Mouse (Mus musculus) embryo, embryonic 10.5 days (tissue): ENCODE results near the gene Klrb1f.
"Not testable (repeated sequence)": the region's sequence is repeated elsewhere in the genome, so short reads cannot be mapped to it uniquely, and the experiment has no call there.

Source experiments
- DNase-seq: peaks from one replicate; pipeline ENCODE4 v3.0.0-alpha.2; 2015; ENCODE audit warnings: low spot score

The Klrb1f gene

DNA sequence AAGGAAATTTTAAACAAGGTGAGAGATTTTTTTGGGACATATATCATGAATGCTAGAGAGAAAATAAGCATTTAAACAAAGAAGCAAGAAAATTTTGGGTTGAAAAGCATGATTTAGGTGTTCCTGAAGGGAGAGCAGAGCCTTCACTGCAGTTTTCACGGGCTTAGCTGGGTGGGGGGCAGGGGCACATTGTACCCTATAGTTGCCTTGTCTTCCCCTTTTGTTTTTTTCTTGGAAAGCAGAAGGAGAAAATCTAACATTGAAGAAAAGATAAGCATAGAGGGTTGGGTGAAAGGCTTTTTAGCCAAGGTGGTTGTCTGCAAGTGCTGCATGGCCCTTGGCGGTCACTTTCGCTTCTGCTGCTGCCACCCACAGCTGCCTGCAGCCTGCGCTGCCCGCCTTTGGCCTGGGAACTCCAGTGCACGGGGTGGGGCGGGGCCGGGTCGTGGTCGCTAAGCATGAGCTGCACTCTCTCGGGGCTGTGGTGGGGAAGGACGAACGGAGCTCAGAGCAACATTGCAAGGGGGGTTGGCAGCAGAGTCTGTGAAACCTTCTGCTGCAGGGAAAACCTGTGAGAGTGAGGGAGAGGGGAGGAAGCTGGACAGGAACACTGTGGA is 3.3 kb downstream of the Klrb1f start:
- DNase-seq: peak; percentile 85

- DNase-seq: peak; percentile 40
These were observed 4.0 kb downstream of the Klrb1f start for GRCm38 (mm10) chr6:129049596-129050251.

GRCm38 (mm10) chr6:129051086-129051485 is 5.4 kb downstream of the Klrb1f start:
- DNase-seq: no peak

DNA sequence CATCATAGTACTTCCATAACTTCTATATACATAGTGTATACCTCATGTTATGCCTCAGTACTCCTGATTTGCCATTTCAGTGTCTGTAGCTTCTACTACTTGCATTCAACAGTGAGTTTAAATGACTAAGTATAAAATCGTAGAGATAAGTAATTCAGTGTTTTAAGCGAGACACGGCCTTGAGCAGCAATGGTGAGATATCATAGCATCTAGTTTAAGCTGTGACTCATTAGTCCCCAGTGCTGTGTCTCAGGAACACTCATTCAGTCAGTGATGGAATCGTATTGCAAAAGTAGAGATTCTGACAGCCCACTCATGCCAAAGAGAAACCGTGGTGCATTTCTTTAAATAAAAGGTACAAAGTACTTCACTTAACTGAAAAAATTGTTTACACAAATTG is 6.0 kb downstream of the Klrb1f start:
- DNase-seq: no peak

DNA sequence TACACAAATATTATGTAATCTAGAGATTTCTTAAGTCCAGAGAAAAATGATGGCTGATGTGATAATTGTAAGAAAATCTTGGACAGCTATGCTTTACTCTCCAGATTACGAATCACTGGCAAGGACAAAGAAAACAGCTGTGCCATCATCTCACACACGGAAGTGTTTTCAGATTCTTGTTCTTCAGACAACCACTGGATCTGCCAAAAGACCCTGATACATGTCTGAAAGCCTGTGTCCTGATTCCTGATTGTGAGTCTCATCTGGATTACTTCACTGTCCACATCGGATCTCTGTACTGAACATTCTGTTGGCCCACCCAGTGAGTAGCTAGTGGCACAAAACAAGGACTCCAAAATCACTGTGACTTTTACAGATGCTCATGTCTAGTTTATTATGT is 10.5 kb downstream of the Klrb1f start:
- no peak for DNase-seq

GRCm38 (mm10) chr6:129058013-129058412 is 12.3 kb downstream of the Klrb1f start:
- DNase-seq: no peak

DNA sequence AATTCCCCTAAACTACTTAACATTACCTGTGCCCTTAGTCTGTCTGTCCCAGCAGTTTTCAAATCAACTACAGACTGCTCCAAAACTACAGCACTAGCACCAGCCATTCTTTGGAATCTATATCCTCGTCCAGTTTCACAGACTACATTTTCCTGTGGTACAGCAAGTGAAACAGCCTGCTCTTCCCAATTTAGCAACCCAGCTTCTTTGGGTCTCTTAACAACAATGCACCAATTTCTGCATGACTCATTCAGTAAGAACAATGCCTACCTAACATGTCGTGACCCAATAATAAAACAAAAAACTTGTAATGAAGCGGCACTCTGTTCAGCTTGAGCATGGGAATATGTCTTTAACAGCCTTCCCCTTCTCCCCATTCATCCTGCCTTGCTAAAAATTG is 19.7 kb downstream of the Klrb1f start:
- no peak for DNase-seq

DNA sequence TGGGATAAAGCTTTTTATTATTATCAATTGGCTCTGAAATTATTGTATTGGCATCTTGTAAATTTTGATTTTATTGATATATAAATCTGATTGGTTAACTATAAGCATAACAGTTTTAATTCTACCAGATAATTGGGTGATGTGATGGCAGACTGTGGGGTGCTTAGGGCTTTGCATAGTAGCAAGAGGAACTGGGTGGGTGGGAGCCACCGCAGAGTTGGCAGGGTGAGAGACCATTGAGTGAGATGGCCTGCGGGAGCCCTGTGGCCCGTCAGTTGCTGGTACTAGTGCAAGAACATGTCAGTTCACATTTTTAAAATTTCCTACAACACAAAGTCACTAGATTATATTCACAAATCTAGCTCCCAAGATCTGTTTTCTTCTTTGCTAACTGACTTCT is 20.2 kb downstream of the Klrb1f start:
- DNase-seq: no peak

DNA sequence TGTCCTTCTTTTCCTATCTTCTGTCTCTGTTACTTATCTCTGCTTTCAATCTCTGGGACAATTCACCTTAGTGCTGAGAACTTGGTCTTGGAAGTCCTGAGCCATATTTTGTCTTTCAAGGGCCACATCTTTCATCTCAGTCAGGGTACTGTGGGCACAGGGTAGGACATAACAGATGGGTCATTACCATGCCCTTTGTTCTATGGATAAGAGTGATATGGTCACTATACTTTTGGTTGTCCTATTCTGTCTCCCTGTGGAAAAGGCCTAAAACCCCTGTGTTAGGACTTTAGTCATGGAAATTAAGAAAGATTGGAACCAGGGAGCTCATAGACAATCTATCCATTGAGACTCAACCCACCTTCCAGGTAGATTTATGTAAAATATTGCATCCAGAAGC is 20.8 kb downstream of the Klrb1f start:
- DNase-seq: no peak

DNA sequence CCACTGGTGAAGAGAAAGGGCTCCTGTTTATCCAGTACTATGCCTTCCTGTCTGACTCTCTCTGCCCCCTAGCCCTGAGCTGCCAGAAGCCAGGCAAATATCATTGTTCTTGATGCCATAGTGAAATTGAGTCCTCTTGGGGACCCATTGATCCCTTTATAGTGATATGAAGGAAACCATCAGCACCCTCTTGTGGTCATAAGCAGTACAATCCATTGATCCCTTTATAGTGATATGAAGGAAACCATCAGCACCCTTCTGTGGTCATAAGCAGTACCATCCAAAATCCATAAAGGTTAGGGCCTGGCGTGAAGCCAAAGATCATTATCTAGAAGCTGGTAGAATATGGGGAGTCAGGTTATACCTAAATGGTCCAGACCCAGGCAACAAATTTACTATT is 21.3 kb downstream of the Klrb1f start:
- DNase-seq: peak; percentile 69

DNA sequence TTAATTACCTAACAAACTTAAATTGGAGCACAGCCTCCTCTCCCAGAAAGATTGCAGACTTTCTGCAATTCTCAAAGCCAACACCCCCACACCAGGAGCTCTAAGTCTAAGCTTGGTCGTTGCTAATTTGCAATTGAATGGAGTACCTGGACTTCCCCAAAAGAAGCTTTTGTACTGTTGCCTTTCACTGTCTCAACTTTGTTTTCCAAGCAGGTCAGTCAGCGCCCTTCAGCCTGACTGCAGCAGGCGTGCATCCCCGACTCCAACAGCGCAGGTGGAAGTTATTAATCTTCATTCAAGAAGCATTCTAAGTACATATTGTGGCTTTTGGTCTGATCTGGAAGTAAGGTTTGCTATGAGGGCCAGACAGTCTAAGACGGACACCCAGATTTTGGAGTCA is 39.4 kb downstream of the Klrb1f start:
- no peak for DNase-seq

DNA sequence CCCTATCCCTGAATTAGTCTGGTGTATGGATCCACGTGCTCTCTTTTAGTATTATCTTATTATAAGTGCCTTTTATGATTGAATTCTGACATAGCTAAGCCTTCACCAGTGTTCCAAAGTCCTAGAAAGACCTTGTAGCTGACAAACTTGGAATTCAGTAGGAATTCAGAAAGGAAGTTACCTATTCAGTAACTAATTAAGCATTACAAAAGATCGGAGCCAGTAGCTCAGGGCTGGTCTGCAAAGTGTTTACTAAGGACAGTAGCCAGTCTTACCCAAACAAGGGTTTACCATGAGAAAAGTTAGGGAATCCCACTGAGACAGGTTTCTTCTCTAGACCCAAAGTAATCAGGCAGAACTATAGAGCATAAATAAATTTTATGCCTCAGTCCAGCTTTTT is 40.3 kb downstream of the Klrb1f start:
- DNase-seq: not testable (repeated sequence)

DNA sequence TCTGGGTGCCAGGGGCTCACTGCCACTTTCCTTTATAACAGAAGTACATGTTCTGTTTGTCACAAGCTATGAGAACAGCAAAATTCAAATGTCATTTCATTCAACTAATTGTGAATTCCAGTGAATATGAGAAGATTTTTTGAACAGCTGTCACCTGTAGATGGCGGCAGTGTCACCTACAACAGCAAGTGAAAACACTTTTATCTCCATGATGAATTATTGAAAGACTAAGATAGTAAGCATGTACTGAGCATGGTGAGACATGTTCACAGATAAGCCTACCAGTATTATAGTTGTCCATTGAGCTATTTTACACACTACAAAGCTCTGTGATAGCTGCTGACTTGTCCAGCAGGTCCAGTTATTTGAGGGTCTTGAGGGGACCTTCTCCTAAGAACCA is 42.5 kb downstream of the Klrb1f start:
- DNase-seq: no peak

DNA sequence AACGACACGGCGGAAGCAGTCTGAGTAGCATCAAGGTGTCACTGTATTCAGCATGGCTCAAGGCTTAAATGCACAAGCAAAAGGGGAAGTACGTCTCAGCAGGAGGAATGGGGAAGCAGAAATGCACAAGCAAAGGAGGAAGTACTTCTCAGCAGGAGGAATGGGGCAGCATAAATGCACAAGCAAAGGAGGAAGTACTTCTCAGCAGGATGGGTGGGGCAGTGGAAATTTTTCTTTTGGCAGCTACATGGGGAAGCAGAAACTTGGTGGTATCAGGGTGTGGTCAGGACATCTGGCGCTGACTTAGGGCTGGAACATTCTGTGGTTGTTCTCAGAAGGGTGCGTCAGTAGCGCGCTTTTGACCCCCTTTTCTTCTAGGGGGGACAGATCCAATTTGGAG is 42.9 kb downstream of the Klrb1f start:
- not testable (repeated sequence) for DNase-seq

DNA sequence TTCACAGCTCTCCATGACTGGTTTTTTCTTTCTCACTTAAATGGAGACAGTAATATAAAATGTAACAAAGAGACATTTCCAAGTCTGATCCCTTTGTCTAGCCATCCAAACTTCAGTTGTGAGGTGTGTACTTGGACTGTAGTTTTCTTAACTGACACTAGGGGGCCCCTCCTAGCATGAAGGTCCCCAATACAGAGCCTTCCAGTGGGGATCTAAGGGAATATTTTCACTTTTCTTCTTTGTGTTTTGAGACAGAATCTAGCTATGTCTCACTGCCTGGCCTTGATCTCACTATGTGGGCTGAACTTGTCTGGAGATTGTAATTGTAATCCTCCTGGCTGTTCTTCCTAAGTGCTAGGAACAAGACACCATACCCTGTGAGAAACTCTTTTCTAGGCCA is 49.5 kb downstream of the Klrb1f start:
- peak; percentile 58 for DNase-seq

GRCm38 (mm10) chr6:129097929-129098328 is 52.2 kb downstream of the Klrb1f start:
- no peak for DNase-seq

- not testable (repeated sequence) for DNase-seq
These were observed 55.1 kb downstream of the Klrb1f start, which contains the start of gene Clec2e for GRCm38 (mm10) chr6:129100794-129101193. TSS of gene Clec2e (minus strand) at chr6:129100913.

- no peak for DNase-seq
These were observed 55.9 kb downstream of the Klrb1f start for GRCm38 (mm10) chr6:129101604-129102003.

GRCm38 (mm10) chr6:129102858-129103555 is 57.3 kb downstream of the Klrb1f start:
- no peak for DNase-seq
